Mouse (Mus musculus): ENCODE data around the gene Dapk3. TPM values are rescaled to one million over a fixed set of nuclear protein-coding genes. Genes with fewer than 3 reads are reported as not detected.

Dapk3 gene
- polyA plus RNA-seq, 1 experiment from 2014 or later: 55.8 TPM

- Histone ChIP-seq H3K27ac (ENCODE audit: low read depth) (no peak overlapping the region), H3K9me3 (ENCODE audit: low read depth, low read length) (no peaks in the 10 kb centered on the region), H3K4me2 (no peak overlapping the region), H3K4me3 (ENCODE audit: low read depth, low read length) (no peak overlapping the region), H3K9ac (no peak overlapping the region), H3K4me1 (ENCODE audit: insufficient read depth) (peaks cover 4% of the 10 kb centered on the region; the same call in 1 of the 2 replicates), H3K36me3 (ENCODE audit: insufficient read depth) (no peaks in the 10 kb centered on the region), H3K27me3 (ENCODE audit: insufficient read depth, low read length) (peaks cover 37% of the 10 kb centered on the region)
- TF ChIP-seq CTCF (IDR thresholded peaks at IDR 0.05; ENCODE audit: low read depth): no peak
- no peak for ATAC-seq (ENCODE audit: insufficient read depth)
- no peak for DNase-seq
- 55% methylated on average over 7 of the region's 7 CpGs for WGBS
Measured at GRCm38 (mm10) chr10:81231436-81231835, 48.6 kb downstream of the Dapk3 start.

GRCm38 (mm10) chr10:81232580-81233225, 49.9 kb downstream of the Dapk3 start, which contains the start of gene Zfr2:
Zfr2 (plus strand) TSS chr10:81233155.
- Histone ChIP-seq H3K4me2 (peak within 1 kb of the TSS; percentile 70), H3K4me3 (ENCODE audit: low read depth, low read length) (peak within 1 kb of the TSS; percentile 69), H3K4me1 (ENCODE audit: insufficient read depth) (peaks cover 4% of the 10 kb centered on the region; the same call in 1 of the 2 replicates), H3K27me3 (ENCODE audit: insufficient read depth, low read length) (peaks cover 37% of the 10 kb centered on the region), H3K27ac (ENCODE audit: low read depth) (no peak within 1 kb of the TSS; the same call in 1 of the 2 replicates), H3K36me3 (ENCODE audit: insufficient read depth) (no peaks in the 10 kb centered on the region), H3K9ac (peak within 1 kb of the TSS; percentile 72), H3K9me3 (ENCODE audit: low read depth, low read length) (no peaks in the 10 kb centered on the region)
- ATAC-seq (ENCODE audit: insufficient read depth): peak; percentile 87
- TF ChIP-seq CTCF (IDR thresholded peaks at IDR 0.05; ENCODE audit: low read depth): no peak
- 5% methylated on average over 29 of the region's 29 CpGs for WGBS
- peak; percentile 90 for DNase-seq

- peak; percentile 76 for ATAC-seq (ENCODE audit: insufficient read depth)
- Histone ChIP-seq H3K27me3 (ENCODE audit: insufficient read depth, low read length) (peaks cover 36% of the 10 kb centered on the region), H3K4me3 (ENCODE audit: low read depth, low read length) (peak overlapping the region; percentile 69), H3K4me2 (peak overlapping the region; percentile 70), H3K27ac (ENCODE audit: low read depth) (no peak overlapping the region), H3K4me1 (ENCODE audit: insufficient read depth) (peaks cover 4% of the 10 kb centered on the region; the same call in 1 of the 2 replicates), H3K36me3 (ENCODE audit: insufficient read depth) (no peaks in the 10 kb centered on the region), H3K9ac (peak overlapping the region; percentile 72), H3K9me3 (ENCODE audit: low read depth, low read length) (no peaks in the 10 kb centered on the region)
- TF ChIP-seq CTCF (IDR thresholded peaks at IDR 0.05; ENCODE audit: low read depth): no peak
- no peak for DNase-seq
- WGBS: under 1% methylated on average over 28 of the region's 28 CpGs
Measured at GRCm38 (mm10) chr10:81233226-81233585, 50.4 kb downstream of the Dapk3 start.

GRCm38 (mm10) chr10:81234206-81234605, 51.4 kb downstream of the Dapk3 start:
- WGBS: 63% methylated on average over 6 of the region's 6 CpGs
- Histone ChIP-seq H3K9me3 (ENCODE audit: low read depth, low read length) (no peaks in the 10 kb centered on the region), H3K36me3 (ENCODE audit: insufficient read depth) (no peaks in the 10 kb centered on the region), H3K4me2 (no peak overlapping the region), H3K27me3 (ENCODE audit: insufficient read depth, low read length) (peaks cover 32% of the 10 kb centered on the region), H3K27ac (ENCODE audit: low read depth) (no peak overlapping the region; the same call in 1 of the 2 replicates), H3K4me3 (ENCODE audit: low read depth, low read length) (no peak overlapping the region), H3K4me1 (ENCODE audit: insufficient read depth) (peaks cover 4% of the 10 kb centered on the region; the same call in 1 of the 2 replicates), H3K9ac (no peak overlapping the region)
- TF ChIP-seq CTCF (IDR thresholded peaks at IDR 0.05; ENCODE audit: low read depth): no peak
- no peak for DNase-seq
- no peak for ATAC-seq (ENCODE audit: insufficient read depth)

GRCm38 (mm10) chr10:81236471-81237268, 53.9 kb downstream of the Dapk3 start:
- TF ChIP-seq CTCF (IDR thresholded peaks at IDR 0.05; ENCODE audit: low read depth): no peak
- WGBS: 81% methylated on average over 12 of the region's 12 CpGs
- no peaks in the 10 kb centered on the region for H3K9me3 ChIP-seq (ENCODE audit: low read depth, low read length)
- peaks cover 26% of the 10 kb centered on the region for H3K27me3 ChIP-seq (ENCODE audit: insufficient read depth, low read length)
- no peaks in the 10 kb centered on the region for H3K36me3 ChIP-seq (ENCODE audit: insufficient read depth)
- no peak overlapping the region for H3K9ac ChIP-seq
- H3K4me1 ChIP-seq (ENCODE audit: insufficient read depth): peaks cover 4% of the 10 kb centered on the region; the same call in 1 of the 2 replicates
- H3K4me2 ChIP-seq: no peak overlapping the region
- H3K4me3 ChIP-seq (ENCODE audit: low read depth, low read length): no peak overlapping the region
- no peak for ATAC-seq (ENCODE audit: insufficient read depth)
- no peak for DNase-seq
- no peak overlapping the region for H3K27ac ChIP-seq (ENCODE audit: low read depth)

GRCm38 (mm10) chr10:81238618-81239017, 55.8 kb downstream of the Dapk3 start:
- DNase-seq: no peak
- Histone ChIP-seq H3K4me1 (ENCODE audit: insufficient read depth) (peaks cover 1% of the 10 kb centered on the region; the same call in 1 of the 2 replicates), H3K27me3 (ENCODE audit: insufficient read depth, low read length) (peaks cover 24% of the 10 kb centered on the region), H3K36me3 (ENCODE audit: insufficient read depth) (no peaks in the 10 kb centered on the region), H3K9ac (no peak overlapping the region), H3K27ac (ENCODE audit: low read depth) (no peak overlapping the region), H3K4me3 (ENCODE audit: low read depth, low read length) (no peak overlapping the region), H3K4me2 (no peak overlapping the region), H3K9me3 (ENCODE audit: low read depth, low read length) (no peaks in the 10 kb centered on the region)
- WGBS: 72% methylated on average over 2 of the region's 2 CpGs
- no peak for ATAC-seq (ENCODE audit: insufficient read depth)
- no peak for TF ChIP-seq CTCF (IDR thresholded peaks at IDR 0.05; ENCODE audit: low read depth)

GRCm38 (mm10) chr10:81240876-81241275, 58.1 kb downstream of the Dapk3 start:
- peak; percentile 82 for DNase-seq
- Histone ChIP-seq H3K4me2 (no peak overlapping the region), H3K9me3 (ENCODE audit: low read depth, low read length) (no peaks in the 10 kb centered on the region), H3K36me3 (ENCODE audit: insufficient read depth) (no peaks in the 10 kb centered on the region), H3K4me3 (ENCODE audit: low read depth, low read length) (no peak overlapping the region), H3K27me3 (ENCODE audit: insufficient read depth, low read length) (peaks cover 24% of the 10 kb centered on the region), H3K4me1 (ENCODE audit: insufficient read depth) (no peaks in the 10 kb centered on the region), H3K27ac (ENCODE audit: low read depth) (no peak overlapping the region), H3K9ac (no peak overlapping the region)
- ATAC-seq (ENCODE audit: insufficient read depth): no peak
- TF ChIP-seq CTCF (IDR thresholded peaks at IDR 0.05; ENCODE audit: low read depth): peak; percentile 67
- 24% methylated on average over 13 of the region's 13 CpGs for WGBS

Data from lung, embryonic 14.5 days (tissue).